In the genomic region with DNA sequence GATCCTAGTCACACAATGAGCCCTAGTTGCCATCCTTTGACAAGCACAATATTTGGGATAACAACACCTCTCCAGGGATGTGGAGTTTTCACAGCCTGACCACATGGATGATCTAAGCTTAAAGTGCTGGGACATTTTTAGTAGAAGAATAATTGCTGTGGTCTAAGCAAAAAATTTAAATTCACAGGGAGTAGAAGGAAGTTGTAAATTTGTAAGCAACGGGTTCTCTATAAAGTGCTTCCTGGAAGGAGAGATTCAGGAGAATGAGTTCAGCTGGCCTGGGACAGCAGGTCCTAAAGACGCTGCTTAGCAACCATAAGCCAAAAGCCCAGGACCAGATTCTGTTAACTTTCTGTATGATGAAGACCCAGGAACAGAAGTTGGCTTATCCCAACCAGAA, we compare ENCODE assay signal across 25 mouse cellular contexts. TPM values are rescaled to one million over a fixed set of nuclear protein-coding genes. Genes with fewer than 3 reads are reported as not detected.
"Had no signal": no experiment of that assay in that cellular context is flagged by ENCODE, and none has a peak within 500 bp of the region (broad histone marks: within the 10 kb centered on the region; RNA-seq: fewer than 3 reads in every experiment).

No protein-coding gene starts in this region.

- H3K9me3 ChIP-seq: heart, embryonic 10.5 days; heart, embryonic 12.5 days; hindbrain, embryonic 10.5 days; hindbrain, embryonic 12.5 days; intestine, embryonic 15.5 days; limb, embryonic 10.5 days; limb, embryonic 12.5 days; liver, embryonic 13.5 days; liver, embryonic 15.5 days had no signal

- DNase-seq: gastrocnemius, postnatal 10 days; gastrocnemius, postnatal 25 days; heart, adult 18-20 months; heart, postnatal 10 days; heart, postnatal 4 days; kidney, postnatal 36 days; liver; liver, embryonic 13.5 days; liver, postnatal 0 days had no signal

- H3K27ac ChIP-seq: heart, embryonic 10.5 days; hindbrain, embryonic 10.5 days; hindbrain, embryonic 12.5 days; hindbrain, embryonic 14.5 days; intestine, embryonic 15.5 days; layer of hippocampus, adult 2 months; left cerebral cortex, adult 2 months; limb, embryonic 10.5 days; limb, embryonic 12.5 days; liver, embryonic 13.5 days; liver, embryonic 15.5 days had no signal

- H3K4me2 ChIP-seq: heart, embryonic 12.5 days; hindbrain, embryonic 12.5 days; hindbrain, embryonic 14.5 days; intestine, embryonic 15.5 days; limb, embryonic 12.5 days; liver, embryonic 11.5 days; liver, embryonic 13.5 days; liver, embryonic 15.5 days had no signal

- H3K4me3 ChIP-seq: heart, embryonic 10.5 days; heart, embryonic 12.5 days; hindbrain, embryonic 10.5 days; hindbrain, embryonic 12.5 days; intestine, embryonic 15.5 days; layer of hippocampus, adult 2 months; left cerebral cortex, adult 2 months; limb, embryonic 10.5 days; limb, embryonic 12.5 days; liver, embryonic 13.5 days; liver, embryonic 15.5 days had no signal

- ATAC-seq: forebrain, embryonic 16.5 days; hindbrain, embryonic 16.5 days; inflammation-experienced regulatory T-cells, adult 6 months; intestine, embryonic 15.5 days; intestine, postnatal 0 days; liver, postnatal 0 days had no signal

- H3K9ac ChIP-seq: heart, embryonic 12.5 days; hindbrain, embryonic 12.5 days; hindbrain, embryonic 14.5 days; intestine, embryonic 15.5 days; limb, embryonic 12.5 days; liver, embryonic 13.5 days; liver, embryonic 15.5 days had no signal

- H3K4me1 ChIP-seq: heart, embryonic 12.5 days; hindbrain, embryonic 12.5 days; limb, embryonic 12.5 days; liver, embryonic 13.5 days; liver, embryonic 15.5 days had no signal

- H3K27me3 ChIP-seq: heart, embryonic 12.5 days; hindbrain, embryonic 12.5 days; intestine, embryonic 15.5 days; limb, embryonic 12.5 days had no signal

- H3K36me3 ChIP-seq: hindbrain, embryonic 10.5 days; hindbrain, embryonic 12.5 days; intestine, embryonic 15.5 days; limb, embryonic 10.5 days; liver, embryonic 13.5 days; liver, embryonic 15.5 days had no signal

RNA-seq across cellular contexts. Expression of a gene that starts 23.1 kb away (rescaled TPM):
- polyA plus RNA-seq: inflammation-experienced regulatory T-cells, adult 6 months had no signal
